Mouse (Mus musculus) adrenal gland, postnatal 25 days (tissue): ENCODE data around the gene Nup54. TPM values are rescaled to one million over a fixed set of nuclear protein-coding genes. Genes with fewer than 3 reads are reported as not detected.

ENCODE experiments used
- DNase-seq: peaks from one replicate; pipeline ENCODE4 v3.0.0; 2021; ENCODE audit warnings: mixed read lengths
- total RNA-seq: library from RNA; stranded (reverse); gene quantifications from 2 replicates; pipeline ENCODE4 v1.2.3, GENCODE M21; 2021

Gene Nup54
- total RNA-seq, 1 experiment from 2014 or later = 33.5 TPM

GRCm38 (mm10) chr5:92413271-92413981 lies 21.6 kb downstream of the Nup54 start:
- DNase-seq = no peak

DNA sequence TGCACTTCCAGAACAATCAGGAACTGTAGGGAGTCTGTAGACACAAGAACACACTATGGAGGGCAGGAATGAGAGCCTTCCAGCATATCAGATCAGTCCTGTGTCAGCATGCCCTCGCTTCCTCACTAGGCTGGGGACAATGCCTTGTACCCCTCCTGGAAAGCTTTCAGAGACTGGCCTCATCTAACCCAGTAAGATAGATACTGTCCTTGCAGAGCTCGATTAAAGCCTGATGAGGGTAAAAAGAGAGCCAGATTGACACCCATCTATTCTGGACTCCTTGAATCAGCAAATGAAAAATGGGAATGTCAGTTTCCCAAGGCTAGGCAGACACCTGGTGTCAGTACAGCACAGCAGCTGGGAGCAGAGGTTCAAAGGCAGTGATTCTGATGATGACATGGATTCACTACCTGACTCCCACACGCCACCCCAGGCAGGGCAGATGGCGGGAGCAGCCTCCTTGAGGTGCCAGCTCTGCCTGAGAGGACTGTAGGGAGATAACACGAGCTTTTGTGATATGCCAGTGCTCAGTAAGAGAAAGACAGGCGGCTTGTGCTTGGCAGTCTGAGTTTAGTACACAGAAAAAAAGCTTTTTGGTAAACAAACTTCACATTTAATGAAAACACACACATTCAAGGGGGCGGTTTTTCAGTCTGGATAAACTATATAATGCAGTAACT lies 23.4 kb downstream of the Nup54 start:
- no peak for DNase-seq

DNA sequence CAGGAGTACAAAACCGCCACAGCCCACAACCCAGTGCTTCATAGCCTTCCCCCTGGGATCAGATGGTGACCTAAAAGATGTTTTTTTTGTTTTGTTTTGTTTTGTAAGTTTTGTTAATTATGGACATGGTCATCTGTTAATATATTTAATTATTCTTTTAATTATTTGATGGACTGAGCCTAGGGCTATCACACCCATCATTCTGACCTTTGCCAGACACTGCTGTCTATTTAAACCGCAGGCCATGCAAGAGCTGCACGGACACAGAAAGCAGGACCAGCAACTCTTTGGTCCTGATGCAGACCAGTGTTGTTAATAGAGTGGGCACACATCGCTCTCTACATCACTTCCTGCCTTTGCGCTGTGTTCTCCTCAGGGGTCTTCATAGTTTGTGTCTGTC lies 24.5 kb downstream of the Nup54 start:
- no peak for DNase-seq

DNA sequence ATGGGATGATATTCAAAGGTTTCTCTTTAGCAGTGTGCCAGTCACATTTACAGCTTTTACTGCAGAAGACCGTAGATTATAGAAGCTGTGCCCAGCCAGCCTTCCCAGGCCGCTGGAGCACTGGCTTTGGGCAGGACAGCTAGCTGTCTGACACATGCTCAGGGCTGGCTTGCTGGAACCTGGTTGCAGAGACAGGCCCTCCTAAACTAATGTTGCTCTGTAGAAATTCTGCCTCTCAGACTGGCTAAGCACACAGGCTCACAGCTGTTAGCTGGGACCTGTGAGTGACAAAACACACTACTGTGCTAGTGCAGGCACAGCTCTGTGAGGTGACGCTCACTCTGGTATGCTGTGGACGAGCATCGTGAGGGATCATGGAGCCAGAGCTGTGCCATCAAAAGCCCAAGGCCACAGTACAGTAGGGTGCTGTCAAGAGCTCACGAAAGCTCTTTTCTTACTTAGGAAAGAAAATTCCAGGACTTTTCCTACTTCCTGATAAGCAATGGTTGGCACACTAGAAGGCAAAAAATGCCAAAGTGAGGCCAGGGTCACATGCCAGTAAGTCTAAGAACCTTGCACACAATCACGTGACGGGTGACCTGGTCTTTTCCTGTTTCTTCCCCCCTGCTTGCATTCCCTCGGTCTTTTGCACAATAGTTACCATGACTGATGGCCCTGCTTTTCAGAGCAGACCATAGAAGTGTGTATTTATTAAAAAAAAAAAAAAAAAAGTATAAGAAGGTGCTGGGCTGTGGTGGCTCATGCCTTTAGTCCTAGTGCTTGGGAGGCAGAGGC lies 25.5 kb downstream of the Nup54 start:
- DNase-seq = no peak

- no peak for DNase-seq
Measured at GRCm38 (mm10) chr5:92404400-92404678, 30.7 kb downstream of the Nup54 start.

GRCm38 (mm10) chr5:92403562-92404399 lies 31.2 kb downstream of the Nup54 start:
- DNase-seq = no peak

DNA sequence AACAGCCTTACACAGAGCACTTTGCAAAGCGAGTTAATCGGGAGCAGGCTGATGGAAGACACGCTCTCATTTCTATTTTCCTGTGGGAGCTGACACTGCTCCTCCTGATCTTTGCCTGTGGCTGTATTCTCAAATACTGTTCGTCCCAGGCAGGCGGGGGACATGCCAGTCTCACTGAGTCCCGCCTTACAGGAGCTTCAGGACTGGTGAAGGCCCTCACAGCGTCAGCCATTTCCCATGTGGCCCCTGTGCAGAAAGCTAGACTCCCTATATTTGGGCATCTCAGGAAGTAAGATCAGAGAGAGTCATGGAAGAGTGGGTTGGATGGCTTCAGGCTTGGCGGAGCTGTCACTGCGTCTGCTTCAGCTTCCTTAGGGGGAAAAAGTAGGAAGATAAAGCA lies 32.2 kb downstream of the Nup54 start:
- DNase-seq = no peak

- peak; percentile 73 for DNase-seq
Measured at GRCm38 (mm10) chr5:92398153-92398552, 36.9 kb downstream of the Nup54 start.

DNA sequence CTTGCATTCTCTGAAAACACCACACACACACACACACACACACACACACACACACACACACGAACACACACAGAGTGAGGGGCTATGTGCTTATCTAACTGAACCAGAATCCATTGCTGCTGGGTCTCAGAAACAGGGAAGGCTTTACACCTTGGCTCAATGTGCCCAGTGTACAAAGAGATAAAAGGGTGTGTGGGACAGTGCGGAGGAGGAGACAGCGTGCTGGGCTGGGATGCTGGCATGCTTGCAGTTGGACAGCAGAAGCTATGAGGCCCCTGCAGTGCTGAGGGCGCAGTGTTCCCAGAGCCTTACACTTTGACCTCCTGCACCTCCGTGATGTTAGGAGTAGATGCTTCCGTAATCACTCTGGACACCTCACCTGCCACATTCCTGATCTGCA lies 38.5 kb downstream of the Nup54 start:
- DNase-seq = no peak

- no peak for DNase-seq
Measured at GRCm38 (mm10) chr5:92395764-92396163, 39.3 kb downstream of the Nup54 start.

- DNase-seq = no peak
Measured at GRCm38 (mm10) chr5:92393863-92394262, 41.2 kb downstream of the Nup54 start.

- no peak for DNase-seq
Measured at GRCm38 (mm10) chr5:92392542-92392941, 42.5 kb downstream of the Nup54 start.

- no peak for DNase-seq
Measured at GRCm38 (mm10) chr5:92390615-92391014, 44.4 kb downstream of the Nup54 start.

DNA sequence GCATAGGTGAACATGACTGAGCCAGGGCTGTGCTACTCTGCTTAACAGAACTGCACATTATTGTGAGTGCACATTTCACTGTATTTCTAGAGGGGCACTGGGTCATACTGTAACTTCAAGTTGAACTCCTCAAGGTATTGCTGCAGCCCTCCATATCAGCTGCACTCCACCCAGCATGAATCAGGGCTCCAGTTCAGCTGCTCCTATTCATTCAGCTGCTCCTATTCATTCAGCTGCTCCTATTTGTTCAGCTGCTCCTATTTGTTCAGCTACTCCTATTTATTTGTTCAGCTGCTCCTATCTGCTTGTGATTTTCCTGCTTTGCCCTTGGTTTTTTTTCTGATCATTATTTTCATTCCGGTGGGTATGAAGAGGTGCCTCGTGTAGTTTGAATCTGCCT lies 45.0 kb downstream of the Nup54 start:
- DNase-seq = no peak

DNA sequence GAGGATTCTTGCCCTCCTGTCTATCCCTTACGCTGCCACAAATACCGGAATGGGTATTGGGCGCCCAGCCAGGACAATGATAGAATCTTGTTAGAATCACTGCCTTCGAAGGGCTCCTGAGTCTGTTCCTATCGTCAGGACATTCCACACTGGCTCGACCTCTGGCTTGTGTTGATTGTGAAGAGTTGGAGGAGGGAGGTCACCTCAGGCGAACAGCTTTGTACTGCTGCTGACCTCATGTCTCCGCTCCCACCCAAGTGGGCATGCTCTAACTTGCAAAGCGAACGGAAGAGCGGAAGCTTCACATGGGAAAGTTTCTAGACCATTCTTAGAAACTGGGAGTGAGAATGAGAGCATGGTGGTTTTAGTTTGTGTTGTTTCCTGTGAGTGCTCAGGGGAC lies 47.6 kb downstream of the Nup54 start:
- peak; percentile 44 for DNase-seq

DNA sequence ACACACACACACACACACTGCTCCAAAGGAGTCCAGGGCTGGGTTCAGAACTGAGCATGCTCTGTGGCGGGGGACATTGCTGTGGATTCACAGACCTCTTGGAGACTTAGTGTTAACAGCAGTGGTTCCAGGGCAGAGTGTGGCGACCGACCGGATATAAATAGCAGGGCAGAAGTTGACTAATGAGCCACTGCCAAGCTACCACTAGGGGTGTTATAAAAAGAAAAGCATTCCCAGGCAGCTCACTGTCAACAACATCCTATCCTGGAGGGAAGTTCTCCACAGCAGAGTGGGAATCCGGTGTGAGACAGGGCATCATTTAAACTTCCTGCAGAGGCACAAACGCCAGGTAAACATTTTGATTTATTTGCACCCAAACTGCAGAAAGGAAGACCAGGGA lies 48.4 kb downstream of the Nup54 start:
- no peak for DNase-seq

DNA sequence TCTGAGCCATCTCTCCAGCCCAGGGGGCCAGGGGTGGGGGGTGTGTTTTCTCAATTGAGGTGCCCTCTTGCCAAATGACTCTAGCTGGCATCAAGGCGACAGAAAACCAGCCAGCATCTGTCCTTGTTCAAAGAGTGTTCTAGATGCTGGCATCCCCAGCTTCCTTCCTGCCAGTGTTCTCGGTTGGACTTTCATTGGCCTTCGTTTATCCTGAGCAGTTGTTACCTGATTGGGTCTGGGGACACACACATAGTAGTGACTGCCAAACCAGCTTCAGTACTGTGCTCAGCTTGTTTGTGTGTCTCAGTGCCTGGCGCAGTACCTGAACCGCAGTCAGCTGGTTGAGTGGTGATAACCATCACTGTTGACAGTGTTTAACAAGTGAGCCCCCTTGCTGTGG lies 48.9 kb downstream of the Nup54 start:
- DNase-seq = no peak

DNA sequence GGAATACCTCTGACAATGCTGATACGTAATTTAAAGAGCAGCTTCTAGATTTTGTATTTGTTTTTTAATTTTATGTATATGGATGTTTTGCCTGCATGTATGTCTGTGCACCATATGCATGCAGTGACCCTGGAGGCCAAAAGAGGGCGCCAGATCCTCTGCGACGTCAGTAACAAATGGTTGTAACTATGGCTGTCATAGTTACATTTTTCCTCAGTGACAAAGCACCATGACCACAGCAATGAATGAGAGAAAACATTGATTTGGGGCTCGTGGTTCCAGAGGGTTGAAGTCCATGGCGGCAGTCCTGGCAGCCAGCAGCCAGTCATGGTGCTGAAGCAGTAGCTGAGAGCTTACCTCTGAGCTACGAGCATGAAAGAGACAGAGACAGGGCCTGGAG lies 50.2 kb downstream of the Nup54 start:
- DNase-seq = no peak

DNA sequence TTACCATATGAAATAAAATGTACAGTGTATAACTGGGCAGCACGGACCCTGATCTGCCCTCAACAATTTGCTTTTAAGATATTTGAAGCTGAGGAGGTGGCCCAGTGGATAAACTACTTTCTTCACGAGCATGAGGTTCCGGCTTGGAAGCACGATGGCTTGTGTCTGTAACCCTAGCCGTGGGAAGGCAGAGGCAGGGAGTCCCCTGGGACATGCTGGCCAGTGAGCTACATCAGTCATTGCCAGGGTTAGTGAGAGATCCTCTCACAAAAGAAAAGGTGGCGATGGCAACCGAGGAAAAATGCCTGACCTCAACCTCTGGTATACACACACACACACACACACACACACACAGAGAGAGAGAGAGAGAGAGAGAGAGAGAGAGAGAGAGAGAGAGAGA lies 51.3 kb downstream of the Nup54 start:
- DNase-seq = no peak

DNA sequence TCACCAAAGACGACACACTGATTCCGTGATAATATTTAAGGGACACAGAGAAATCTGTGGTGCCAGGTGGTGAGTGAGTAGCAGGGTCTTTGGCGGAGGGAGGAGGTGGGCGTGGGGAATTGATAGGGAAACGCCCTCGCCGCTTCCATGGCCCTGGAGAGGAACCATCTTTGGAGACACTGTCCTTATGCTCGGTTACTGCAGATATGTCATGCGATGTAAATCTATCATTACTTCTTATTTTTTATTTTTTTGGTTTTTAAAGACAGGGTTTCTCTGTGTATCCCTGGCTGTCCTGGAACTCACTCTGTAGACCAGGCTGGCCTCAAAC lies 52.7 kb downstream of the Nup54 start:
- DNase-seq = no peak

DNA sequence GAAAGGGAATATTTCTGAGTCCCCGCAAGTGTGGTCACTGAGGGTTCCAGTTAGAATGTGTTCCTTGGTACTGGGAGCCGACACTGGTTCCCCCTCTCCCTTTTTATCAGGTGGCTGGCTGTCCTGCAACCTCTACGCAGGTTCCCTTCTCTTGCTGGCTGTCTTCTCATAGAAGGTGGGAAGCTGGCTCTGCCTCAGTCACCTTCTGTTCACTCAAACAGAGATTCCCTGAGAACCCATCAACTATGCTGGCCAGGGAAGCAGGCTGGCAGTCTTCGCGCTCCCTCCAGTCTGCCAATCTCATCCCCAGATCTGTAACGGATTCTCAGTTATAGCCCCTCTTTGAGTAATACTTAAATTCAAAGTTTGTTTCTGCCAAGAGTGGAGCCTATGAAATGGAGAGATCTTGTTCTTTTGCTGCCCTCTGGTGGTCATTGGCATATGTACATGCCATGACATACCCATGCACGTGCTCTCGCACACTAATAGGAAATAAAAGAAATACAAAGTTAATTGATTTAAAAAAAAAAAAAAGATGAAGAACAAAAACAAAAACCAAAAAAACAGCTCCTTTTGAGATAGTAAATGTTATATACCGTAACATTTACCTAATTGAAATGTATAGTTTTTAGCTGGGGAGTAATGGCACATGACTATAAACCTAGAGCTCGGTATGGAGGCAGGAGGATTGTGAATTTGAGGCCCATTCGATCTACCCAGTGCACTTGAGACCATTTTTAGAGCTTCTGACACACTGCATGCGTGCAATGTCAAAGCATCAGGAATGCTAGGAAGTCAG lies 53.3 kb downstream of the Nup54 start:
- DNase-seq = peak; percentile 69
